Mouse (Mus musculus) heart, postnatal 0 days (tissue): Measurements from ENCODE around the gene Serpinb9d. TPM values are rescaled to one million over a fixed set of nuclear protein-coding genes. Genes with fewer than 3 reads are reported as not detected.
"Not testable (repeated sequence)": the region's sequence is repeated elsewhere in the genome, so short reads cannot be mapped to it uniquely, and the experiment has no call there.

ENCODE experiments used
- ATAC-seq: fragments of 200-750 bp; cut with Nextera tagmentation; 2 replicates; pipeline ENCODE4 v1.8.0; 2017; ENCODE audit warnings: low read depth, moderate number of reproducible peaks, moderate library complexity; ENCODE audit not compliant: insufficient read depth
- DNase-seq: peaks from one replicate; pipeline ENCODE4 v3.0.0-alpha.2; 2016; ENCODE audit warnings: low spot score
- H3K27ac ChIP-seq: fragments of 300-500 bp; sonication (generic); 2 replicates; pipeline ENCODE4 v1.5.1; 2014; ENCODE audit warnings: low read depth, mild to moderate bottlenecking
- H3K27me3 ChIP-seq: fragments of 300-500 bp; sonication (generic); 2 replicates; pipeline ENCODE4 v1.6.1; 2014; ENCODE audit warnings: low read length, mixed read lengths; ENCODE audit not compliant: control insufficient read depth, insufficient read depth
- H3K36me3 ChIP-seq: fragments of 300-500 bp; sonication (generic); replicated peaks from 2 replicates; pipeline ENCODE4 v1.6.1; 2014; ENCODE audit warnings: low read length, mixed read lengths; ENCODE audit not compliant: control insufficient read depth, insufficient read depth
- H3K4me1 ChIP-seq: fragments of 300-500 bp; sonication (generic); 2 replicates; pipeline ENCODE4 v1.6.1; 2014; ENCODE audit warnings: antibody characterized with exemption; ENCODE audit not compliant: control insufficient read depth, insufficient read depth
- H3K4me2 ChIP-seq: fragments of 300-500 bp; sonication (generic); 2 replicates; pipeline ENCODE4 v1.6.1; 2014; ENCODE audit warnings: low read depth, mild to moderate bottlenecking, low read length, moderate library complexity
- H3K4me3 ChIP-seq: fragments of 300-500 bp; sonication (generic); 2 replicates; pipeline ENCODE4 v1.5.1; 2014; ENCODE audit warnings: low read depth, low read length
- H3K9ac ChIP-seq: fragments of 300-500 bp; sonication (generic); replicated peaks from 2 replicates; pipeline ENCODE4 v1.6.1; 2014; ENCODE audit warnings: low read depth, low read length, mixed read lengths
- H3K9me3 ChIP-seq: fragments of 300-500 bp; sonication (generic); replicated peaks from 2 replicates; pipeline ENCODE4 v1.6.1; 2016; ENCODE audit warnings: low read length; ENCODE audit not compliant: control insufficient read depth
- CTCF ChIP-seq: IDR thresholded peaks from 2 replicates; pipeline ENCODE4 v1.5.1; 2016; ENCODE audit warnings: antibody characterized with exemption, control low read depth, low read depth
- EP300 ChIP-seq: IDR thresholded peaks from 2 replicates; pipeline ENCODE4 v1.6.1; 2016; ENCODE audit warnings: antibody characterized with exemption, low read depth
- WGBS: fragments of 180-500 bp; shearing (Covaris S2); extraction: QIAGEN DNeasy Blood & Tissue Kit; methylation state at CpG from one replicate; pipeline ENCODE4 v1.1.7; 2014; 5-methylcytosine and 5-hydroxymethylcytosine counted together
- polyA plus RNA-seq: library from polyadenylated mRNA; unstranded; fragments of >200 nt; fragmentation: Nextera tagmentation; extraction: Ambion mirVana; gene quantifications from 2 replicates; pipeline ENCODE4 v1.2.1, GENCODE M21; 2015
- total RNA-seq: library from RNA; depleted of rRNA; stranded (reverse); fragments of >200 nt; gene quantifications from 2 replicates; pipeline ENCODE4 v1.2.3, GENCODE M21; 2014; ENCODE audit warnings: low replicate concordance; rRNA removed

Gene Serpinb9d
- total RNA-seq (not detected in 2 replicates), polyA plus RNA-seq (not detected in 2 replicates)

- Histone ChIP-seq H3K27ac (no peak within 1 kb of the TSS), H3K4me1 (no peaks in the 10 kb centered on the region), H3K27me3 (no peaks in the 10 kb centered on the region), H3K9ac (no peak within 1 kb of the TSS), H3K4me3 (no peak within 1 kb of the TSS), H3K36me3 (no peaks in the 10 kb centered on the region), H3K9me3 (no peaks in the 10 kb centered on the region), H3K4me2 (no peak within 1 kb of the TSS)
- WGBS: 70% methylated on average over 5 of the region's 5 CpGs
- no peak for ATAC-seq
- DNase-seq: no peak
- TF ChIP-seq CTCF (no peak), EP300 (no peak)
Measured at GRCm38 (mm10) chr13:33192659-33193058, at the start of gene Serpinb9d. Serpinb9d (plus strand) TSS chr13:33192959.

- no peak within 1 kb of the TSS for H3K9ac ChIP-seq
- TF ChIP-seq CTCF (no peak), EP300 (no peak)
- no peak within 1 kb of the TSS for H3K4me2 ChIP-seq
- H3K36me3 ChIP-seq: no peaks in the 10 kb centered on the region
- H3K4me3 ChIP-seq: no peak within 1 kb of the TSS
- H3K27ac ChIP-seq: no peak within 1 kb of the TSS
- H3K27me3 ChIP-seq: no peaks in the 10 kb centered on the region
- DNase-seq (no peak), ATAC-seq (no peak)
- H3K9me3 ChIP-seq: no peaks in the 10 kb centered on the region
- WGBS: 59% methylated on average over 4 of the region's 4 CpGs
- no peaks in the 10 kb centered on the region for H3K4me1 ChIP-seq
Measured at GRCm38 (mm10) chr13:33159642-33160041, 33.1 kb upstream of the Serpinb9d start, which contains the start of gene Serpinb9c. Serpinb9c (minus strand) TSS chr13:33159742.

DNA sequence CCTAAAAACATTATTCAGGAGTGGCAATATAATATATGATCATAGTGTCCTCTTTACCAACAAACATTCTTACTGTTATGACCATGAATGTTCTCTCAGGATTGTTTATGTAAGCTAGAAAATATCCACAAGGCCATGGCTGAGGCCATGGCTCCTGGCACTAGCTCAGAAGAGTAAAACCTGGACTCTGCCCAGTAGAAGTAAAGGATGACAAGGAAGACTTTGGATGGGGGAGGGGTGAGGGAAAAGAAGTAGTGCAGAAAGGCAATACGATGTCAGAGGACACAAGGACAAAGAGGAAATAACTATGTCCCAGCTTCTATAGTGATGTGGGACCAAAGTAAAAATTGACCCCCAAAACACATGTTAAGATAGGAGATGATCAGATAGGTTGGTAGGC is 2.3 kb upstream of the Serpinb9d start:
- ATAC-seq, H3K4me2 ChIP-seq, H3K4me1 ChIP-seq, H3K9me3 ChIP-seq, H3K27ac ChIP-seq, H3K27me3 ChIP-seq, H3K4me3 ChIP-seq, H3K36me3 ChIP-seq, H3K9ac ChIP-seq, DNase-seq: not testable (repeated sequence)
- WGBS: 77% methylated on average over 1 of the region's 1 CpGs

- ATAC-seq (no peak), DNase-seq (no peak)
- no peak for TF ChIP-seq EP300
- Histone ChIP-seq H3K4me3 (no peak overlapping the region), H3K27ac (no peak overlapping the region), H3K9me3 (no peaks in the 10 kb centered on the region), H3K36me3 (no peaks in the 10 kb centered on the region), H3K9ac (no peak overlapping the region), H3K4me2 (no peak overlapping the region), H3K27me3 (no peaks in the 10 kb centered on the region), H3K4me1 (no peaks in the 10 kb centered on the region)
- WGBS: 49% methylated on average over 2 of the region's 2 CpGs
Measured at GRCm38 (mm10) chr13:33199740-33200139, 7.0 kb downstream of the Serpinb9d start.

DNA sequence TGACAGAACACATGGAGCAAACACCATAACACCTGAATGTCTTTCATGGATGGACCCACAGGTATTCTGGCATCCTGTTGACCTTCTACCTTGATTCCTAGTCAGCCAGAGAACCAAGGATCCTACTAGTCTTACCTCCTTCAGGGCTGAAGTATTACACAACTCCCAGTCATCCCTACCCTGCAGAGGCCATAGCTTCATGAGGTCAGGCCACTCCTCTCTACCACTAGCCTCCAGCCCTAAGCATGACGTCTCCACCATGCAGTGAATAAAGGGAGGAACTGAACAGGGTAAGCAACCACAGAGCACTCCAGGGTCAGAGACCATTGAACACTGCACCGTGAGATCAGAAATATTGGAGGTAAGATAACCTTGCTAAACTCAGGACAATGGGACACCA is 56.6 kb downstream of the Serpinb9d start, which contains the start of gene Serpinb9e:
Gene Serpinb9e, plus strand, starts transcription at position 301 of the 400 bp plus-strand sequence.
- 73% methylated on average over 2 of the region's 2 CpGs for WGBS
- not testable (repeated sequence) for H3K4me1 ChIP-seq, H3K36me3 ChIP-seq, H3K27ac ChIP-seq, H3K27me3 ChIP-seq, DNase-seq, ATAC-seq, H3K9ac ChIP-seq, H3K9me3 ChIP-seq, H3K4me2 ChIP-seq, H3K4me3 ChIP-seq

Other genes with a start within 250 kb of the Serpinb9d start
- 46.1 and 66.6 TPM in 2 replicates for gene Serpinb6b, start 227.8 kb upstream of the Serpinb9d start, total RNA-seq
- gene Serpinb6b, start 227.8 kb upstream of the Serpinb9d start, polyA plus RNA-seq: 23.4 and 30.8 TPM in 2 replicates
- 3.9 and 5.5 TPM in 2 replicates for gene Serpinb9, start 189.7 kb upstream of the Serpinb9d start, total RNA-seq
- 6.3 and 7.9 TPM in 2 replicates for gene Serpinb9, start 189.7 kb upstream of the Serpinb9d start, polyA plus RNA-seq
- 0.23 and 0.81 TPM in 2 replicates for gene Serpinb9b, start 165.5 kb upstream of the Serpinb9d start, total RNA-seq
- gene Serpinb9b, start 165.5 kb upstream of the Serpinb9d start, polyA plus RNA-seq: 0.33 and 0.36 TPM in 2 replicates
- gene Serpinb1b, start 114.4 kb upstream of the Serpinb9d start, total RNA-seq: 0.50 TPM in 1 of 2 replicates, not detected in the other
- gene Serpinb1b, start 114.4 kb upstream of the Serpinb9d start, polyA plus RNA-seq: 0.22 TPM in 1 of 2 replicates, not detected in the other
- not detected in 2 replicates for gene Serpinb9c, start 33.2 kb upstream of the Serpinb9d start, total RNA-seq
- not detected in 2 replicates for gene Serpinb9c, start 33.2 kb upstream of the Serpinb9d start, polyA plus RNA-seq
- not detected in 2 replicates for gene Serpinb9e, start 56.7 kb downstream of the Serpinb9d start, total RNA-seq
- gene Serpinb9e, start 56.7 kb downstream of the Serpinb9d start, polyA plus RNA-seq: not detected in 2 replicates
- gene Serpinb9f, start 131.1 kb downstream of the Serpinb9d start, total RNA-seq: not detected in 2 replicates
- gene Serpinb9f, start 131.1 kb downstream of the Serpinb9d start, polyA plus RNA-seq: not detected in 2 replicates
- gene Gm11397, start 202.8 kb downstream of the Serpinb9d start, total RNA-seq: not detected in 2 replicates
- not detected in 2 replicates for gene Gm11397, start 202.8 kb downstream of the Serpinb9d start, polyA plus RNA-seq